Mouse (Mus musculus): ENCODE data around the gene Camk1d. TPM values are rescaled to one million over a fixed set of nuclear protein-coding genes. Genes with fewer than 3 reads are reported as not detected.
A peak's percentile ranks its signal among the peaks of the same experiment; 100 is the strongest.
"Not testable (repeated sequence)": the region's sequence is repeated elsewhere in the genome, so short reads cannot be mapped to it uniquely, and the experiment has no call there.

Gene Camk1d
- polyA plus RNA-seq, 1 experiment = 1.6 TPM

- Histone ChIP-seq H3K4me3 (ENCODE audit: insufficient read depth, poor library complexity, severe bottlenecking) (no peak overlapping the region), H3K79me3 (ENCODE audit: low read depth) (no peaks in the 10 kb centered on the region), H3K27me3 (ENCODE audit: control insufficient read depth, insufficient read depth, insufficient read length) (no peaks in the 10 kb centered on the region), H3K36me3 (ENCODE audit: control insufficient read depth, insufficient read depth) (no peaks in the 10 kb centered on the region), H3ac (ENCODE audit: control insufficient read depth, insufficient read length, low read depth) (no peak overlapping the region), H3K79me2 (ENCODE audit: control insufficient read depth, insufficient read depth) (no peaks in the 10 kb centered on the region)
- TF ChIP-seq MYOD1 (IDR thresholded peaks at IDR 0.05; ENCODE audit: control insufficient read depth, insufficient read length, low read depth) = no peak
- TF ChIP-seq MYOG (IDR thresholded peaks at IDR 0.05; ENCODE audit: control insufficient read depth, extremely low read depth, insufficient read length) = no peak
- no peak for TF ChIP-seq FOSL1 (IDR thresholded peaks at IDR 0.05; ENCODE audit: insufficient read depth, low read length, poor library complexity, severe bottlenecking)
- TF ChIP-seq USF1 (IDR thresholded peaks at IDR 0.05; ENCODE audit: low read depth) = no peak
- TF ChIP-seq MAX (IDR thresholded peaks at IDR 0.05) = no peak
- no peak for TF ChIP-seq CEBPB (IDR thresholded peaks at IDR 0.05; ENCODE audit: low read depth)
- no peak for TF ChIP-seq CTCF (IDR thresholded peaks at IDR 0.05; ENCODE audit: control insufficient read depth, insufficient read depth, insufficient read length)
Observed at GRCm38 (mm10) chr2:5392921-5393320, 321.4 kb downstream of the Camk1d start.

GRCm38 (mm10) chr2:5392470-5392869, 321.8 kb downstream of the Camk1d start:
- Histone ChIP-seq H3K27me3 (ENCODE audit: control insufficient read depth, insufficient read depth, insufficient read length) (no peaks in the 10 kb centered on the region), H3K4me3 (ENCODE audit: insufficient read depth, poor library complexity, severe bottlenecking) (no peak overlapping the region), H3K79me2 (ENCODE audit: control insufficient read depth, insufficient read depth) (no peaks in the 10 kb centered on the region), H3ac (ENCODE audit: control insufficient read depth, insufficient read length, low read depth) (no peak overlapping the region), H3K36me3 (ENCODE audit: control insufficient read depth, insufficient read depth) (no peaks in the 10 kb centered on the region), H3K79me3 (ENCODE audit: low read depth) (no peaks in the 10 kb centered on the region)
- TF ChIP-seq MYOG (IDR thresholded peaks at IDR 0.05; ENCODE audit: control insufficient read depth, extremely low read depth, insufficient read length) (no peak), USF1 (IDR thresholded peaks at IDR 0.05; ENCODE audit: low read depth) (no peak), FOSL1 (IDR thresholded peaks at IDR 0.05; ENCODE audit: insufficient read depth, low read length, poor library complexity, severe bottlenecking) (no peak), CTCF (IDR thresholded peaks at IDR 0.05; ENCODE audit: control insufficient read depth, insufficient read depth, insufficient read length) (no peak), MYOD1 (IDR thresholded peaks at IDR 0.05; ENCODE audit: control insufficient read depth, insufficient read length, low read depth) (no peak), MAX (IDR thresholded peaks at IDR 0.05) (no peak), CEBPB (IDR thresholded peaks at IDR 0.05; ENCODE audit: low read depth) (no peak)

- no peak overlapping the region for H3ac ChIP-seq (ENCODE audit: control insufficient read depth, insufficient read length, low read depth)
- H3K4me3 ChIP-seq (ENCODE audit: insufficient read depth, poor library complexity, severe bottlenecking) = no peak overlapping the region
- H3K79me3 ChIP-seq (ENCODE audit: low read depth) = no peaks in the 10 kb centered on the region
- no peaks in the 10 kb centered on the region for H3K36me3 ChIP-seq (ENCODE audit: control insufficient read depth, insufficient read depth)
- TF ChIP-seq FOSL1 (IDR thresholded peaks at IDR 0.05; ENCODE audit: insufficient read depth, low read length, poor library complexity, severe bottlenecking) (no peak), MYOD1 (IDR thresholded peaks at IDR 0.05; ENCODE audit: control insufficient read depth, insufficient read length, low read depth) (no peak), CEBPB (IDR thresholded peaks at IDR 0.05; ENCODE audit: low read depth) (no peak), MYOG (IDR thresholded peaks at IDR 0.05; ENCODE audit: control insufficient read depth, extremely low read depth, insufficient read length) (no peak), MAX (IDR thresholded peaks at IDR 0.05) (no peak)
- no peaks in the 10 kb centered on the region for H3K27me3 ChIP-seq (ENCODE audit: control insufficient read depth, insufficient read depth, insufficient read length)
- no peaks in the 10 kb centered on the region for H3K79me2 ChIP-seq (ENCODE audit: control insufficient read depth, insufficient read depth)
Observed at GRCm38 (mm10) chr2:5388381-5388780, 325.9 kb downstream of the Camk1d start.

- no peaks in the 10 kb centered on the region for H3K36me3 ChIP-seq (ENCODE audit: control insufficient read depth, insufficient read depth)
- TF ChIP-seq USF1 (IDR thresholded peaks at IDR 0.05; ENCODE audit: low read depth) (no peak), CTCF (IDR thresholded peaks at IDR 0.05; ENCODE audit: control insufficient read depth, insufficient read depth, insufficient read length) (no peak), CEBPB (IDR thresholded peaks at IDR 0.05; ENCODE audit: low read depth) (no peak), MAX (IDR thresholded peaks at IDR 0.05) (no peak), MYOG (IDR thresholded peaks at IDR 0.05; ENCODE audit: control insufficient read depth, extremely low read depth, insufficient read length) (no peak), FOSL1 (IDR thresholded peaks at IDR 0.05; ENCODE audit: insufficient read depth, low read length, poor library complexity, severe bottlenecking) (no peak), MYOD1 (IDR thresholded peaks at IDR 0.05; ENCODE audit: control insufficient read depth, insufficient read length, low read depth) (no peak)
- H3K4me3 ChIP-seq (ENCODE audit: insufficient read depth, poor library complexity, severe bottlenecking) = no peak overlapping the region
- no peaks in the 10 kb centered on the region for H3K79me3 ChIP-seq (ENCODE audit: low read depth)
- no peak overlapping the region for H3ac ChIP-seq (ENCODE audit: control insufficient read depth, insufficient read length, low read depth)
- H3K79me2 ChIP-seq (ENCODE audit: control insufficient read depth, insufficient read depth) = no peaks in the 10 kb centered on the region
- no peaks in the 10 kb centered on the region for H3K27me3 ChIP-seq (ENCODE audit: control insufficient read depth, insufficient read depth, insufficient read length)
Observed at GRCm38 (mm10) chr2:5381712-5382710, 332.3 kb downstream of the Camk1d start.

GRCm38 (mm10) chr2:5380973-5381372, 333.3 kb downstream of the Camk1d start:
- no peak overlapping the region for H3K4me3 ChIP-seq (ENCODE audit: insufficient read depth, poor library complexity, severe bottlenecking)
- H3K79me2 ChIP-seq (ENCODE audit: control insufficient read depth, insufficient read depth) = no peaks in the 10 kb centered on the region
- no peaks in the 10 kb centered on the region for H3K79me3 ChIP-seq (ENCODE audit: low read depth)
- no peak overlapping the region for H3ac ChIP-seq (ENCODE audit: control insufficient read depth, insufficient read length, low read depth)
- no peaks in the 10 kb centered on the region for H3K36me3 ChIP-seq (ENCODE audit: control insufficient read depth, insufficient read depth)
- H3K27me3 ChIP-seq (ENCODE audit: control insufficient read depth, insufficient read depth, insufficient read length) = no peaks in the 10 kb centered on the region
- TF ChIP-seq MYOD1 (IDR thresholded peaks at IDR 0.05; ENCODE audit: control insufficient read depth, insufficient read length, low read depth) (peak; percentile 99), FOSL1 (IDR thresholded peaks at IDR 0.05; ENCODE audit: insufficient read depth, low read length, poor library complexity, severe bottlenecking) (no peak)

- not testable (repeated sequence) for H3K4me3 ChIP-seq (ENCODE audit: insufficient read depth, poor library complexity, severe bottlenecking); H3ac ChIP-seq (ENCODE audit: control insufficient read depth, insufficient read length, low read depth); H3K79me3 ChIP-seq (ENCODE audit: low read depth); H3K36me3 ChIP-seq (ENCODE audit: control insufficient read depth, insufficient read depth); H3K27me3 ChIP-seq (ENCODE audit: control insufficient read depth, insufficient read depth, insufficient read length); H3K79me2 ChIP-seq (ENCODE audit: control insufficient read depth, insufficient read depth)
Observed at GRCm38 (mm10) chr2:5378922-5379321, 335.4 kb downstream of the Camk1d start.
